Mouse (Mus musculus) stomach, embryonic 15.5 days (tissue): Measurements from ENCODE around the gene Mab21l3. TPM values are rescaled to one million over a fixed set of nuclear protein-coding genes. Genes with fewer than 3 reads are reported as not detected.

Experiments
- ATAC-seq: fragments of 200-750 bp; cut with Nextera tagmentation; 2 replicates; pipeline ENCODE4 v1.8.0; 2017; ENCODE audit warnings: low read depth, moderate number of reproducible peaks, moderate TSS enrichment; ENCODE audit not compliant: insufficient read depth, low FRiP score
- H3K27ac ChIP-seq: fragments of 300-500 bp; sonication (generic); 2 replicates; pipeline ENCODE4 v1.5.1; 2015; ENCODE audit warnings: mild to moderate bottlenecking, inconsistent platforms
- H3K27me3 ChIP-seq: fragments of 300-500 bp; sonication (generic); replicated peaks from 2 replicates; pipeline ENCODE4 v1.6.1; 2015; ENCODE audit warnings: inconsistent platforms
- H3K36me3 ChIP-seq: fragments of 300-500 bp; sonication (generic); 2 replicates; pipeline ENCODE4 v1.6.1; 2015; ENCODE audit warnings: inconsistent platforms
- H3K4me1 ChIP-seq: fragments of 300-500 bp; sonication (generic); 2 replicates; pipeline ENCODE4 v1.6.1; 2015; ENCODE audit warnings: inconsistent platforms
- H3K4me2 ChIP-seq: fragments of 300-500 bp; sonication (generic); 2 replicates; pipeline ENCODE4 v1.6.1; 2015; ENCODE audit warnings: mild to moderate bottlenecking, inconsistent platforms
- H3K4me3 ChIP-seq: fragments of 300-500 bp; sonication (generic); replicated peaks from 2 replicates; pipeline ENCODE4 v1.5.1; 2015; ENCODE audit warnings: inconsistent platforms
- H3K9ac ChIP-seq: fragments of 300-500 bp; sonication (generic); 2 replicates; pipeline ENCODE4 v1.6.1; 2015; ENCODE audit warnings: inconsistent platforms
- H3K9me3 ChIP-seq: fragments of 300-500 bp; sonication (generic); 2 replicates; pipeline ENCODE4 v1.6.1; 2016; ENCODE audit warnings: inconsistent platforms
- WGBS: fragments of 180-500 bp; shearing (Covaris S2); methylation state at CpG from one replicate; pipeline ENCODE4 v1.1.7; 2015; 5-methylcytosine and 5-hydroxymethylcytosine counted together
- polyA plus RNA-seq: library from polyadenylated mRNA; unstranded; fragments of >200 nt; fragmentation: Nextera tagmentation; extraction: Ambion mirVana; gene quantifications from 2 replicates; pipeline ENCODE4 v1.2.1, GENCODE M21; 2015

The Mab21l3 gene
- polyA plus RNA-seq, 1 experiment from 2014 or later = 4.1 TPM

- Histone ChIP-seq H3K36me3 (no peaks in the 10 kb centered on the region), H3K27me3 (no peaks in the 10 kb centered on the region), H3K27ac (no peak overlapping the region), H3K9me3 (no peaks in the 10 kb centered on the region), H3K4me3 (no peak overlapping the region), H3K4me2 (no peak overlapping the region), H3K9ac (no peak overlapping the region), H3K4me1 (no peaks in the 10 kb centered on the region)
- ATAC-seq = no peak
- WGBS = 72% methylated on average over 3 of the region's 3 CpGs
Observed at GRCm38 (mm10) chr3:101770540-101770939, 78.2 kb downstream of the Mab21l3 start.

GRCm38 (mm10) chr3:101763566-101763965 is 85.2 kb downstream of the Mab21l3 start:
- Histone ChIP-seq H3K27me3 (no peaks in the 10 kb centered on the region), H3K9ac (no peak overlapping the region), H3K4me1 (no peaks in the 10 kb centered on the region), H3K4me3 (no peak overlapping the region), H3K36me3 (no peaks in the 10 kb centered on the region), H3K27ac (no peak overlapping the region), H3K9me3 (no peaks in the 10 kb centered on the region), H3K4me2 (no peak overlapping the region)
- ATAC-seq = no peak

Other genes with a start within 250 kb of the Mab21l3 start
- 142 and 173 TPM in 2 replicates for gene Atp1a1, start 244.3 kb downstream of the Mab21l3 start, polyA plus RNA-seq
- gene Slc22a15, start 75.5 kb upstream of the Mab21l3 start, polyA plus RNA-seq = 6.2 and 7.0 TPM in 2 replicates
- 0.05 and 0.10 TPM in 2 replicates for gene Nhlh2, start 161.1 kb upstream of the Mab21l3 start, polyA plus RNA-seq
- gene Casq2, start 237.5 kb upstream of the Mab21l3 start, polyA plus RNA-seq = 1.7 and 3.5 TPM in 2 replicates